Mouse (Mus musculus) ES-E14 (cell line): Measurements from ENCODE around the gene Zc2hc1c.

Experiments
- CHD2 ChIP-seq: IDR thresholded peaks from 2 replicates; pipeline ENCODE4 v1.6.1; 2014; ENCODE audit warnings: mild to moderate bottlenecking, low read depth, low read length, inconsistent platforms
- HCFC1 ChIP-seq: IDR thresholded peaks from 2 replicates; pipeline ENCODE4 v1.6.1; 2012; ENCODE audit warnings: low read length, inconsistent platforms, borderline replicate concordance; ENCODE audit not compliant: insufficient read depth
- MAFK ChIP-seq: IDR thresholded peaks from 2 replicates; pipeline ENCODE4 v1.6.1; 2014; ENCODE audit warnings: mild to moderate bottlenecking, low read depth, low read length, inconsistent platforms; ENCODE audit not compliant: insufficient read depth
- ZC3H11A ChIP-seq: IDR thresholded peaks from 2 replicates; pipeline ENCODE4 v1.6.1; 2012; ENCODE audit warnings: low read depth, mild to moderate bottlenecking, inconsistent platforms, low read length, borderline replicate concordance
- ZNF384 ChIP-seq: IDR thresholded peaks from 2 replicates; pipeline ENCODE4 v1.6.1; 2012; ENCODE audit warnings: low read depth, low read length, inconsistent platforms

GRCm38 (mm10) chr12:85256074-85256751 is 32.2 kb upstream of the Zc2hc1c start:
- TF ChIP-seq ZNF384 (no peak), ZC3H11A (no peak), HCFC1 (no peak), CHD2 (no peak), MAFK (no peak)
